22 mouse cellular contexts compared by ENCODE assay signal in genomic region chrX:98774247-98774950, GRCm38 (mm10).
DNase-seq lines count a peak whose midpoint lies in the region; ATAC-seq lines count a peak whose summit lies in the region.
"Had no signal": no experiment of that assay in that cellular context is flagged by ENCODE, and none has a peak within 500 bp of the region (broad histone marks: within the 10 kb centered on the region; RNA-seq: fewer than 3 reads in every experiment).

No protein-coding gene starts in this region.

- H3K4me3 ChIP-seq in hindbrain, embryonic 11.5 days (ENCODE audit: low read depth, low read length), result no peak overlapping the region
- H3K4me3 ChIP-seq: embryonic facial prominence, embryonic 15.5 days; erythroblast, embryonic 14.5 days; forebrain, embryonic 10.5 days; gastrocnemius, adult 2 months; heart, embryonic 10.5 days had no signal

- no peak overlapping the region for H3K27ac ChIP-seq in hindbrain, embryonic 11.5 days (ENCODE audit: low read depth, low read length)
- H3K27ac ChIP-seq: embryonic facial prominence, embryonic 15.5 days; forebrain, embryonic 10.5 days; gastrocnemius, adult 2 months; heart, embryonic 10.5 days; hindbrain, embryonic 14.5 days had no signal

- H3K9ac ChIP-seq in hindbrain, embryonic 11.5 days (ENCODE audit: low read depth, low read length), result no peak overlapping the region
- H3K9ac ChIP-seq: embryonic facial prominence, embryonic 15.5 days; hindbrain, embryonic 14.5 days had no signal

- no peaks in the 10 kb centered on the region for H3K36me3 ChIP-seq in hindbrain, embryonic 11.5 days (ENCODE audit: control insufficient read depth, insufficient read depth, low read length)
- H3K36me3 ChIP-seq: embryonic facial prominence, embryonic 15.5 days; forebrain, embryonic 10.5 days; heart, embryonic 10.5 days had no signal

- peak; percentile 2 for DNase-seq in thymus, postnatal 0 days (ENCODE audit: low spot score)
- no peak for DNase-seq in thymus, postnatal 10 days (ENCODE audit: low spot score in 2 of 2)
- DNase-seq in MN1 (ENCODE audit: low spot score), result no peak
- DNase-seq in spleen, postnatal 14 days (ENCODE audit: low spot score in 2 of 2), result no peak
- DNase-seq in hindbrain, embryonic 11.5 days (ENCODE audit: low spot score), result no peak
- DNase-seq: adrenal gland, postnatal 25 days; cerebellum, adult 2 months; embryo, embryonic 11 days; gastrocnemius, adult 2 months; gastrocnemius, postnatal 36 days; heart, adult 18-20 months; heart, postnatal 10 days; heart, postnatal 4 days had no signal

- 86% methylated on average over 4 of the region's 4 CpGs for WGBS in hindbrain, embryonic 11.5 days

- no peaks in the 10 kb centered on the region for H3K4me1 ChIP-seq in hindbrain, embryonic 11.5 days (replicated peaks; ENCODE audit: control insufficient read depth, insufficient read depth, low read length)
- H3K4me1 ChIP-seq: embryonic facial prominence, embryonic 15.5 days; forebrain, embryonic 10.5 days; heart, embryonic 10.5 days had no signal

- H3K4me2 ChIP-seq in hindbrain, embryonic 11.5 days (replicated peaks; ENCODE audit: low read depth, low read length), result no peak overlapping the region
- H3K4me2 ChIP-seq: embryonic facial prominence, embryonic 15.5 days; hindbrain, embryonic 14.5 days had no signal

- no peaks in the 10 kb centered on the region for H3K9me3 ChIP-seq in hindbrain, embryonic 11.5 days (ENCODE audit: control insufficient read depth, low read length)
- H3K9me3 ChIP-seq: embryonic facial prominence, embryonic 15.5 days; forebrain, embryonic 10.5 days; heart, embryonic 10.5 days had no signal

- no peaks in the 10 kb centered on the region for H3K27me3 ChIP-seq in hindbrain, embryonic 11.5 days (ENCODE audit: control insufficient read depth, insufficient read depth, low read length)
- H3K27me3 ChIP-seq: embryonic facial prominence, embryonic 15.5 days had no signal

- peak; percentile 89 for ATAC-seq in granulocyte monocyte progenitor cell, adult 5-6 weeks (replicated peaks; ENCODE audit: poor library complexity, severe bottlenecking)
- peak; percentile 93 for ATAC-seq in megakaryocyte progenitor cell, adult 5-6 weeks (replicated peaks; ENCODE audit: poor library complexity)
- no peak for ATAC-seq in hindbrain, embryonic 11.5 days (ENCODE audit: low FRiP score)
- ATAC-seq: activated CD4-positive, CD25-positive, alpha-beta regulatory T cell, adult 4 months; forebrain, embryonic 14.5 days had no signal
